Mouse (Mus musculus) forebrain, embryonic 12.5 days (tissue): ENCODE results near the gene Pdzd2. TPM values are rescaled to one million over a fixed set of nuclear protein-coding genes. Genes with fewer than 3 reads are reported as not detected.

Experiments
- ATAC-seq: fragments of 200-750 bp; cut with Nextera tagmentation; 2 replicates; pipeline ENCODE4 v1.8.0; 2017; ENCODE audit warnings: moderate TSS enrichment; ENCODE audit not compliant: low FRiP score
- H3K27ac ChIP-seq: fragments of 300-500 bp; sonication (generic); 2 replicates; pipeline ENCODE4 v1.5.1; 2016; ENCODE audit warnings: mild to moderate bottlenecking
- H3K27me3 ChIP-seq: fragments of 300-500 bp; sonication (generic); 2 replicates; pipeline ENCODE4 v1.6.1; 2016; ENCODE audit warnings: mild to moderate bottlenecking
- H3K36me3 ChIP-seq: fragments of 300-500 bp; sonication (generic); replicated peaks from 2 replicates; pipeline ENCODE4 v1.6.1; 2016; ENCODE audit warnings: mild to moderate bottlenecking
- H3K4me1 ChIP-seq: fragments of 300-500 bp; sonication (generic); 2 replicates; pipeline ENCODE4 v1.6.1; 2016
- H3K4me2 ChIP-seq: fragments of 300-500 bp; sonication (generic); 2 replicates; pipeline ENCODE4 v1.6.1; 2016; ENCODE audit warnings: mild to moderate bottlenecking, moderate library complexity
- H3K4me3 ChIP-seq: fragments of 300-500 bp; sonication (generic); replicated peaks from 2 replicates; pipeline ENCODE4 v1.5.1; 2016; ENCODE audit warnings: mild to moderate bottlenecking
- H3K9ac ChIP-seq: fragments of 300-500 bp; sonication (generic); 2 replicates; pipeline ENCODE4 v1.6.1; 2016; ENCODE audit warnings: mild to moderate bottlenecking
- H3K9me3 ChIP-seq: fragments of 300-500 bp; sonication (generic); 2 replicates; pipeline ENCODE4 v1.6.1; 2016
- WGBS: fragments of 180-500 bp; shearing (Covaris S2); methylation state at CpG from one replicate; pipeline ENCODE4 v1.1.7; 2016; 5-methylcytosine and 5-hydroxymethylcytosine counted together
- polyA plus RNA-seq: library from polyadenylated mRNA; unstranded; fragments of >200 nt; fragmentation: Nextera tagmentation; extraction: Ambion mirVana; gene quantifications from 2 replicates; pipeline ENCODE4 v1.2.1, GENCODE M21; 2016

Pdzd2 gene
- 4.9 and 7.3 TPM in 2 replicates for polyA plus RNA-seq

DNA sequence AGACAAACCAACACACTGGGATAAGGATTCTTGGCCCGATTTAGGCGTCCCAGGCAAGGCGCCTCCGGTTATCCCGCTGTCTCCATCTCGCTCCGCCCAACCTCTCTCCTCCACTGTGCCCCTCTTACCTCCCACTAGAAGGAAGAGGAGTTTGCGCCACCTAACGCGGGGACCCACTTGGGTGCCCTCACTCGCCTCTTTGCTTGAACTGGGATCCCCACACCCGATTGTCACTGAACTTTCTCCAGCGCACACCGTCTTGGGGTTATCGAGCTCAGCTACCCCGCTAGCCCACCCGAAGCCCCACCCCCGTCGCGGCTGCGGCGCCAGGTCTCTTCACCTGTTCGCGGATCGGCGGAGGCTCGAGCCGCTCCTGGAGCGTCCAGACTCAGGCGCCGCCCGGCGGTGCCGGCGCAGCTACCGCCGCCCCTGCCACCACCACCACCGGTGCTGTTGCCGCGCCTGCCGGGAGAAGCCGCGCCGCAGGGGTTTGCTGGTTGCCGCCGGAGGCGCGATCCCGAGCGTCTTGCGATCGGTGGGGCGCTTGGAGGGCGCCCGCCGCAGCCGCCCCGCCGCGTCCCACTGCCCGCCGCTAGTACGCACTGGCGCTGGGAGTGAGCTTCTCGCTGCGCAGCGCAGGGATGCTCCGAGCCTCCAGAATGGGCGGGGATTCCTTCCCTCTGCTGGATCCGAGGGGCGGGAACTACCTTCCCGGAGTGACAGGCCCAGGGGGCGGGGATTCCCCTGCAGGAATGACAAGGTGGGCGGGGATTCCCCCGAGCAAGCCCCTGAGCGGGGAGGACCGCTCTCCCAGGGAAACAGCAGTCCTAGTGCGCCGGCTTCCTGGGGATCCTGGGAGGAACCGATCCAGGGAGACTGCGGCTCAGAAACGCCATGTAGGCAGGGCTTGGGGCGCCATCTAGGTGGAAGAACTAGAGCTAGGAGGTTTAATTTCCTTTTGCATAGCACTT lies at the start of gene Pdzd2:
Gene Pdzd2, minus strand, starts transcription at position 648 of the 971 bp plus-strand sequence.
- H3K4me1 ChIP-seq, result peaks cover 11% of the 10 kb centered on the region; the same call in 1 of the 2 replicates
- H3K4me2 ChIP-seq, result peak within 1 kb of the TSS; percentile 86
- H3K4me3 ChIP-seq, result peak within 1 kb of the TSS; percentile 67
- no peaks in the 10 kb centered on the region for H3K36me3 ChIP-seq
- peak; percentile 99 for ATAC-seq
- H3K9me3 ChIP-seq, result no peaks in the 10 kb centered on the region
- WGBS, result under 1% methylated on average over 81 of the region's 83 CpGs
- peak within 1 kb of the TSS; percentile 64 for H3K9ac ChIP-seq
- H3K27me3 ChIP-seq, result peaks cover 29% of the 10 kb centered on the region
- H3K27ac ChIP-seq, result peak within 1 kb of the TSS; percentile 22; the same call in 1 of the 2 replicates

DNA sequence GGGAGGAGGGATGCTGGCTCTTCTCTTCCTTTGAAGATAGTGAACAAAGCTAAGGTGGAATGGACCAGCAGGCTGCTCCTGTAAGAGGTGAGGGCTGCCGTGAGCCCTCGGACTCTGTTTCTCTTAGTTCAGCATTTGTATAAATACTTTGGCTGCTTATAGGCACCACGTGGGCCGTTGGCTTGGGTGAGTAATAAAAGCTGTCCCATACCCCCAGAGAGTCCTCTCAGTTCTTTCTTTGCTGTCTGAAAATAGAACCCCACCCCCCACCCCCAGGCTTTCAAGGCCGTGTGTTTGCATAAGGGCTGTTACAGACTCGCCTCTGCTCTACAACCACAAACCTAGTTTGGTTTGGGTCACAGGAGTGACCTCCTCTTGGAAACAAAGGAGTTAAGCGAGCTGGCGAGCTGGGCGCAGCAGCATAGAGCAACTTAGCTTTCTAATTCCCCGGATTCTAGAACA lies 49.7 kb upstream of the Pdzd2 start:
- Histone ChIP-seq H3K4me3 (no peak overlapping the region), H3K4me2 (no peak overlapping the region), H3K9me3 (no peaks in the 10 kb centered on the region), H3K27me3 (no peaks in the 10 kb centered on the region), H3K36me3 (no peaks in the 10 kb centered on the region), H3K9ac (no peak overlapping the region), H3K27ac (0 out of 2 replicates have a peak overlapping the region, but pooled peaks have one; percentile 9), H3K4me1 (peaks cover 11% of the 10 kb centered on the region)
- peak; percentile 71 for ATAC-seq
- 26% methylated on average over 10 of the region's 10 CpGs for WGBS

DNA sequence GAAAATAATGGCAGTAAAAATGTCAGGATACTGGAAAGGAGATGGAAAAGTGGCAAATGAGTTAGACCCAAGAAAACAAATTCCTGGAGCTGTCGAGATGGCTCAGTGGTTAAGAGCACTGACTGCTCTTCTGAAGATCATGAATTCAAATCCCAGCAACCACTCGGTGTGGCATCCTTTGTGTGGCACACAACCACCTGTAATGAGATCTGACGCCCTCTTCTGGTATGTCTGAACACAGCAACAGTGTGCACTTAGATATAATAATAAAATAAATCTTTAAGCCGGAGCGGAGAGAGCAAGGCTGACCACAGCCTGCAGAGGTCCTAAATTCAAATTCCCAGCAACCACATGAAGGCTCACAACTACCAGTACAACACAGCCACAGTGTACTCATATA lies 48.8 kb upstream of the Pdzd2 start:
- 77% methylated on average over 5 of the region's 5 CpGs for whole genome bisulfite sequencing
- H3K4me1 ChIP-seq, result peaks cover 8% of the 10 kb centered on the region
- H3K36me3 ChIP-seq, result no peaks in the 10 kb centered on the region
- H3K9ac ChIP-seq, result no peak overlapping the region
- H3K4me2 ChIP-seq, result no peak overlapping the region
- no peaks in the 10 kb centered on the region for H3K9me3 ChIP-seq
- H3K27me3 ChIP-seq, result no peaks in the 10 kb centered on the region
- H3K4me3 ChIP-seq, result no peak overlapping the region
- H3K27ac ChIP-seq, result no peak overlapping the region
- no peak for ATAC-seq

DNA sequence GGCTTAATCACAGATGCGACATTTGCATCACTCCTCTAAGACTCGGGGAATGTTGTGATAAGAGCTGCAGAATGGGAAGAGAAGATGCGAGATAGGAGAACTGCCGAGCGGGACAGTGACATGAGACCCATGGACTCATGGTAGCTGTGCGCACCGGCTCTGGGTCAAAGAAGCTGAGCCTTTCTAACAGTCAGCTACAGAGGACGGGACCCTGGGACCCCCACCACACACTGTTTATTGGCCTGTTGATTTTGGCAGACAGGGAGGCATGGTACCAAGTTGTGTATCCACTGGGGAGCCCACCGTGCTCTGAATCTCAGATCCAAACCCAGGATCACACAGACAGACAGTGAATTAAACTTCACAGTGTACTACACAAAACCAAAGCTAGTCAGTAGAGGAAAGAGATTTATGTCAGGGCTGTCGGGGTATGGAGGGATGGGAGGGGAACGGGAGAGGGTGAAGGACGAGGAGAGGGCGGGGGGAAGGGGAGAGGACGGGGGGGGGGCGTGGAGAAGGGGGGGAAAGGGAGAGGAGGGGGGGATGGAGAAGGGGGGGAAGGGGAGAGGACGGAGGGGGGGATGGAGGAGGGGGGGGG lies 42.1 kb upstream of the Pdzd2 start:
- no peaks in the 10 kb centered on the region for H3K27me3 ChIP-seq
- no peak overlapping the region for H3K4me2 ChIP-seq
- ATAC-seq, result no peak
- no peaks in the 10 kb centered on the region for H3K36me3 ChIP-seq
- H3K27ac ChIP-seq, result no peak overlapping the region
- no peaks in the 10 kb centered on the region for H3K4me1 ChIP-seq
- 91% methylated on average over 10 of the region's 16 CpGs for WGBS
- H3K9me3 ChIP-seq, result 0 out of 2 replicates have a peak, but pooled peaks cover 2% of the 10 kb centered on the region
- no peak overlapping the region for H3K4me3 ChIP-seq
- H3K9ac ChIP-seq, result no peak overlapping the region

DNA sequence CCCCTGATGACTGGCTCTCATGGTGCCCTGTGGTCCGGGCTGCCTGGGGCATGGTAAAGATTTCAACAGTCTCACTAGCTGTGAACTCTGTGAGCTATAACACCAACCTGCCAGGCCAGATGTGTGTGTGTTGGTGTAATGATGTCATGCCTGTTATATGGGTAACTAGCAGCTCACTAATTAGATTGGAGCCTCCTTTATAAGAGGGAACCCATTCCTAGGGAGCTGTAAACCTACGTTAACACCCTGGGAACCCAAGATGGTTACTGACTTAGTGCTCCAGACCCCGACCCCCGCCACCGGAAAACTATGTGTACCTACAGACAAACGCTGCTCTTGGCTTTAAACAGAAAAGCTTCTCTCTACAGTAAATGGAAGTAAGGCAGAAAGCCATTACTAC lies 41.6 kb upstream of the Pdzd2 start:
- no peaks in the 10 kb centered on the region for H3K27me3 ChIP-seq
- H3K4me1 ChIP-seq, result no peaks in the 10 kb centered on the region
- H3K9me3 ChIP-seq, result 0 out of 2 replicates have a peak, but pooled peaks cover 5% of the 10 kb centered on the region
- ATAC-seq, result no peak
- H3K27ac ChIP-seq, result no peak overlapping the region
- H3K9ac ChIP-seq, result no peak overlapping the region
- no peak overlapping the region for H3K4me2 ChIP-seq
- H3K36me3 ChIP-seq, result no peaks in the 10 kb centered on the region
- no peak overlapping the region for H3K4me3 ChIP-seq
- WGBS, result 89% methylated on average over 6 of the region's 6 CpGs

DNA sequence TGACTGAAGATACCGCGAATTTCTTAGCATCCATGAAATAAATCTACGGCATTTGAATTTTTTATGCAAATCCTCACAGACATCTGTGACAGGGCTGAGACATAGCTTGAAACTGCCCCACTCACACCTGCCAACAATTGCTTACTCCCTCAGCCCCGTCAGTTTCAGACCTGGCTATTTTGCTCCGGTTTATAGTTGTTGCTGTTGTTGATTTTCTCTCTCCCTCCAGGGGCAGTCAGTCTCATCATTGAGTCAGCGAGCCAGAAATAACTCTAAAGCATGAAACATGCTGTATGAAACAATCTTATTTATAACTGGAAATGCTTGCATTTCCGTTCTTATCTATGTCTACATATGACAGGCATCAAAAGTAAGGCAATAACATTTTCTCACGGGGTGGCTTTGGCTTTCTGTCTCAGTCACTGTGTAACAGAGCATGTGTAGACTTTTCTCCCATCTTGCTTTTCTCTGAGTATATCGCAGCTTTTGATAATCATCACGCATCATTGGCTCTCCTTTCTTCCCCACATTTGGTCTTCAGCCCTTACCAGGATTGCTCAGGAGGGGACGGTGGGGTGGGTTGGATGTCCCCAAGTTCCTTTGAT lies 34.5 kb upstream of the Pdzd2 start:
- no peak for ATAC-seq

DNA sequence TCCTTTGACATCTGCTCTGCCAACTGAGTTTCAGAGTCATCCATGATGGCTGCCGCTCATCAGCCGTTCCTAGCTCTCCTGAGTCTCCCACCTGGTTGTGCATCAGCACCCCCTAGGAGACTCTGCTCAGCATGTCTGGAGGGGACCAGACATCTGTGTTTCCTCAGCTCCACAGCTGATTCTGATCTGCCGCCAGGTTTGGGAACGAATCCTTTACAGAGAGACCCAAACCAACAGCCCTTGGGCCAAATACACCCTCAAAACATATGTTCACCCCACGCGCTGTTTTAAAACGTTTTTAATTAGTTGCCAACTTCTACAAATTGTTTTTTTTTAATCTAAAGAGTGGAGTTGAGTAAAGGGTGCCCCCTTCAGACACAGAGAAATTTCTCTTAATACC lies 31.2 kb upstream of the Pdzd2 start:
- no peak overlapping the region for H3K4me3 ChIP-seq
- ATAC-seq, result no peak
- no peaks in the 10 kb centered on the region for H3K36me3 ChIP-seq
- no peak overlapping the region for H3K4me2 ChIP-seq
- H3K4me1 ChIP-seq, result no peaks in the 10 kb centered on the region; the same call in 1 of the 2 replicates
- H3K27me3 ChIP-seq, result no peaks in the 10 kb centered on the region
- 81% methylated on average over 7 of the region's 7 CpGs for WGBS
- H3K9me3 ChIP-seq, result no peaks in the 10 kb centered on the region
- no peak overlapping the region for H3K9ac ChIP-seq
- H3K27ac ChIP-seq, result no peak overlapping the region

More for the DNA sequence above, 34.5 kb upstream of the Pdzd2 start:
- Histone ChIP-seq H3K36me3 (no peaks in the 10 kb centered on the region), H3K4me2 (no peak overlapping the region), H3K9ac (no peak overlapping the region), H3K27me3 (no peaks in the 10 kb centered on the region), H3K9me3 (0 out of 2 replicates have a peak, but pooled peaks cover 5% of the 10 kb centered on the region), H3K4me1 (no peaks in the 10 kb centered on the region), H3K27ac (no peak overlapping the region), H3K4me3 (no peak overlapping the region)
- 82% methylated on average over 11 of the region's 11 CpGs for WGBS

DNA sequence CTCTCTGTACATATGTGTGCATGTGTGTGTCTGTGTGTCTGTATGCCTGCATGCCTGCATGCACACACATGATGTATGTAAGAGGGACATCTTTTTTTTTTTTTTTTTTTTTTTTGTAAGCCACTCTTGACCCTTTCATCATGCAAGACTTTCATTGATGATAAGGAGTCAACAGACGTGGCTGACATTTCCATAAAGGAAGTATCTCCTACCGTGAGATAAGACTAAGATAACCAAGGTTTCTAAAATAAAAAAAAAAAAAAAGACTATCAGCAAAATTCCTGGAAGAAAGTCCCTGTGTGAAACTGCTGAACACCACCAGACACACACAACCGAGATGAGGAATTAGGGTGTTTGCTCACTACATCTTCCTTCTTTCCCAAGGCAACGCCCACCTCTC lies 27.1 kb upstream of the Pdzd2 start:
- Histone ChIP-seq H3K9me3 (no peaks in the 10 kb centered on the region), H3K27ac (no peak overlapping the region), H3K4me3 (no peak overlapping the region), H3K9ac (no peak overlapping the region), H3K27me3 (no peaks in the 10 kb centered on the region), H3K36me3 (no peaks in the 10 kb centered on the region), H3K4me2 (no peak overlapping the region), H3K4me1 (no peaks in the 10 kb centered on the region; the same call in 1 of the 2 replicates)
- WGBS, result 75% methylated on average over 4 of the region's 4 CpGs
- ATAC-seq, result no peak

DNA sequence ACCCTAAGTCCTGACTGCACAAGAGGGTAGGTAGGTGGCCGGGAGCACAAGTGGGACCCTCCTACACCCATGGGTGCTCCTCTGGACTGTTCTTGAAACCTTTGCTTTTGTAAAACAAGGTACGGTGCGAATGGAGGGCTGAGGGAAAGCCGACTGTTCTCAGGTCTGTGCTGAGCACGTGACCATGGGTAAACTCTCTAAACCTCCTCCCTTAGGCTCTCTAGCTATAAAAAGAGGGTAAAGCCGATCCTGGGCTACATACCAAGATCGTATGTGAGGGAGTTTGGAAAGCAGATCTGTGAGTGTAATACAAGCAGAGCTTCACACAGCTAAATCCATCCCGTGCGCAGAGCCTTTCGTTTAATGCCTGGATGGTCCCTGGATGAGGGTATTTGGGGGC lies 23.4 kb upstream of the Pdzd2 start:
- ATAC-seq, result no peak
- WGBS, result 77% methylated on average over 10 of the region's 10 CpGs
- no peak overlapping the region for H3K4me3 ChIP-seq
- H3K27me3 ChIP-seq, result no peaks in the 10 kb centered on the region
- H3K9ac ChIP-seq, result no peak overlapping the region
- H3K36me3 ChIP-seq, result no peaks in the 10 kb centered on the region
- H3K4me2 ChIP-seq, result no peak overlapping the region
- no peaks in the 10 kb centered on the region; the same call in 1 of the 2 replicates for H3K4me1 ChIP-seq
- no peaks in the 10 kb centered on the region for H3K9me3 ChIP-seq
- no peak overlapping the region for H3K27ac ChIP-seq

DNA sequence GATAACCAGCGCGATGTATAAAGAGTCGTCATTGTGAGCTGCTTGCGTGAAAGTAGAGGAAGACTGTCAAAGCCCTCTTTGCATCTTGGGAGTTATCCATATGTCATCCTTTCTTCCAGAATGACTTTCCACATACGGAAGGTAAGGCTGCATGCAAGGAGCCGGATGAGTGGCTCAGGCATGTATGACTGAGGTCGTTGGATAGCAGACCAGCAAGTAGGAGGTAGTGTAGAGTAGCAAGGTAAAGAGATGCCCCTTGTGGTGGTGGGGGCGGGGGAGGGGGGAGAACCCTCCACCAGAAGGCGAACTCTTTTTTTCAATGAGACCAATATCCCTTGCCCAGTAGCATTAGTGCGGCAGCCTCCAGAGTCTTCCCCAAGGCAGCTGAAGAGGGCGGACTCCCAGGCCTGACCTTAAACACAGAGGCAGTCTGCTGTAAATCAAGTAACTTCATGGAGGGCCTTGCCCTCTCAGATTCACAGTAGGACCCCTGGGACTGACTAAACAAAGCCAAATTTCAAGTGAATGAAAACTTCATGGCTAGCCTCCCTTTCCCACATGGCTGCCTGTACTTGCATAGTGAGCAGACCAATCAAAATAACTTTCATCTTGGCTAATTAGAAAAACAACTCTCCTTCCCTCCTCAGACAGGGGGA lies 22.7 kb upstream of the Pdzd2 start:
- Histone ChIP-seq H3K27me3 (no peaks in the 10 kb centered on the region), H3K4me3 (no peak overlapping the region), H3K9ac (no peak overlapping the region), H3K27ac (no peak overlapping the region), H3K9me3 (no peaks in the 10 kb centered on the region), H3K4me2 (no peak overlapping the region), H3K4me1 (no peaks in the 10 kb centered on the region; the same call in 1 of the 2 replicates), H3K36me3 (no peaks in the 10 kb centered on the region)
- no peak for ATAC-seq
- WGBS, result 77% methylated on average over 11 of the region's 11 CpGs

DNA sequence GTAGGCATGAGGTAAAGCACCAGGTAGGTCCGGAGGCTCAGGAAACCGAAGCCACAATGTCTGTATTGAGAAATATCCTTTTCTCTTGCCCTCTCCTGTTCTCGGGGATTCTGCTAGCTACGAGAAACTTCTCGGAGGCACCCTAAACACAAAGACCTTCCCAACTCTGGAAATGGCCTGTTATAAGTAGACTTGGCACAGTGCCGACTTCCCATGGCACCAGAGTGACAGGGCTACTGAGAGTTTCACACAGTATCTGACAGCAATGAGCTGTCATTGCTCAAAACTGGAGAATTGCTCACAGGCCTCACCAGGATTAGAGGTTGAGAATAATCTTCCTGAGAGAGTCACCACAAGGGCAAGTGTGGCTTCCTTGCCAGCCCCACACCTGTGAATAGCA lies 21.0 kb upstream of the Pdzd2 start:
- no peaks in the 10 kb centered on the region for H3K9me3 ChIP-seq
- no peaks in the 10 kb centered on the region for H3K27me3 ChIP-seq
- no peak overlapping the region for H3K4me3 ChIP-seq
- H3K4me1 ChIP-seq, result no peaks in the 10 kb centered on the region; the same call in 1 of the 2 replicates
- no peak for ATAC-seq
- H3K4me2 ChIP-seq, result no peak overlapping the region
- no peak overlapping the region for H3K9ac ChIP-seq
- no peaks in the 10 kb centered on the region for H3K36me3 ChIP-seq
- no peak overlapping the region for H3K27ac ChIP-seq
- WGBS, result 89% methylated on average over 6 of the region's 6 CpGs

DNA sequence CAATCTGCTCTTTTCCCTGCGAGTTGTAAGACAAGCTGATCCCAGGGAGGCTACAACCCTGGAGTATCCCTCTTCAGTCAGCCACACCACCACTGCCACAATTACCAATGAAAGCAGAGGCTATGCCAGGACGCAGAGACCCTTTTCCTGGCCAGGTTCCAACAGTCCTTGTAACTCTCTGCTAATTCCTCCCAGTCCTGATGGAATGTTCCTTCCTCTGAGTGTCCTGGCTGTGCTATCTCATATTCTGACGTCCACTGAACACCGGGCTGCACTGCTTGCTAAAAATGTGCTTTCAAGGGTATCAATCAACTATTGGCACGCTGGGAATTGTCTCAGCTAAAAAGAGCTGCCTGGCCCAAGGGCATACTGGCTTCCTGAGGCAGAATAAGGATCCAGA lies 18.7 kb upstream of the Pdzd2 start:
- Histone ChIP-seq H3K36me3 (no peaks in the 10 kb centered on the region), H3K4me3 (no peak overlapping the region), H3K27ac (no peak overlapping the region), H3K4me1 (no peaks in the 10 kb centered on the region; the same call in 1 of the 2 replicates), H3K9me3 (no peaks in the 10 kb centered on the region), H3K4me2 (no peak overlapping the region), H3K9ac (no peak overlapping the region), H3K27me3 (no peaks in the 10 kb centered on the region)
- WGBS, result 69% methylated on average over 5 of the region's 5 CpGs
- no peak for ATAC-seq
